Mouse (Mus musculus): Measurements from ENCODE around the gene Eif2ak3. TPM values are rescaled to one million over a fixed set of nuclear protein-coding genes. Genes with fewer than 3 reads are reported as not detected.
A peak's percentile ranks its signal among the peaks of the same experiment; 100 is the strongest.
"Not testable (repeated sequence)": the region's sequence is repeated elsewhere in the genome, so short reads cannot be mapped to it uniquely, and the experiment has no call there.

Gene Eif2ak3
- polyA plus RNA-seq, 1 experiment from 2014 or later, result 10.2 TPM

- WGBS, result 16% methylated on average over 6 of the region's 6 CpGs
- no peaks in the 10 kb centered on the region for H3K9me3 ChIP-seq (ENCODE audit: control insufficient read depth, low read depth, low read length)
- H3K36me3 ChIP-seq (ENCODE audit: control insufficient read depth, insufficient read depth, low read length), result no peaks in the 10 kb centered on the region
- no peak overlapping the region for H3K4me2 ChIP-seq (replicated peaks; ENCODE audit: low read depth, low read length)
- no peak overlapping the region for H3K9ac ChIP-seq (replicated peaks; ENCODE audit: low read depth, low read length)
- ATAC-seq (ENCODE audit: insufficient number of reproducible peaks, insufficient read depth, low FRiP score, low read depth), result no peak; the same call in 1 of the 2 replicates
- no peaks in the 10 kb centered on the region for H3K4me1 ChIP-seq (ENCODE audit: control insufficient read depth, insufficient read depth, low read length)
- H3K4me3 ChIP-seq (ENCODE audit: low read depth, low read length), result no peak overlapping the region
- no peaks in the 10 kb centered on the region for H3K27me3 ChIP-seq (ENCODE audit: control insufficient read depth, insufficient read depth, low read length)
- peak overlapping the region; percentile 56; the same call in 1 of the 2 replicates for H3K27ac ChIP-seq (ENCODE audit: low read length)
Measured at GRCm38 (mm10) chr6:70811557-70812525, 32.5 kb upstream of the Eif2ak3 start.

DNA sequence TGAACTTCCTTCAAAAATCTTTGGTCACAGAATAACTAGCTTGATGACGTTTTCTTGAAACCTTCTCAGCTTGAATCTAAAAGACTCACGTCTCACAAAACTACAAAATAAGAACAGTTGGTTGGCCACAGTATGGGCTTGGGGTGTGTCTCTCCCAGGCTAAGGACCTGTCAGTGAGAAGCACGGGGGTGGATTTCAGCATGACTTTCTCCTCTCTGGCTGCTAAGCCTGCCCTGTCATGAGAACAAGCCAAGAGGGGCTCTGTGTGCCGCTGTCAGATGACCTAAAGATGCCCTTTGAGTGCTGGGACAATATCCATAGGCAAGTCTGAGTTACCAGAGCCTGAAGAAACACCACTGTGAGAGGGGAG lies 31.8 kb upstream of the Eif2ak3 start:
- ATAC-seq (ENCODE audit: insufficient number of reproducible peaks, insufficient read depth, low FRiP score, low read depth), result peak; percentile 37; the same call in 1 of the 2 replicates
- no peak overlapping the region for H3K4me2 ChIP-seq (replicated peaks; ENCODE audit: low read depth, low read length)
- H3K27me3 ChIP-seq (ENCODE audit: control insufficient read depth, insufficient read depth, low read length), result no peaks in the 10 kb centered on the region
- no peak overlapping the region for H3K9ac ChIP-seq (replicated peaks; ENCODE audit: low read depth, low read length)
- H3K9me3 ChIP-seq (ENCODE audit: control insufficient read depth, low read depth, low read length), result no peaks in the 10 kb centered on the region
- H3K36me3 ChIP-seq (ENCODE audit: control insufficient read depth, insufficient read depth, low read length), result no peaks in the 10 kb centered on the region
- 22% methylated on average over 4 of the region's 4 CpGs for WGBS
- H3K4me3 ChIP-seq (ENCODE audit: low read depth, low read length), result no peak overlapping the region
- no peaks in the 10 kb centered on the region for H3K4me1 ChIP-seq (ENCODE audit: control insufficient read depth, insufficient read depth, low read length)
- H3K27ac ChIP-seq (ENCODE audit: low read length), result peak overlapping the region; percentile 56; the same call in 1 of the 2 replicates

- H3K4me1 ChIP-seq (ENCODE audit: control insufficient read depth, insufficient read depth, low read length), result no peaks in the 10 kb centered on the region
- WGBS, result 59% methylated on average over 18 of the region's 18 CpGs
Measured at GRCm38 (mm10) chr6:70813921-70814628, 30.2 kb upstream of the Eif2ak3 start.

DNA sequence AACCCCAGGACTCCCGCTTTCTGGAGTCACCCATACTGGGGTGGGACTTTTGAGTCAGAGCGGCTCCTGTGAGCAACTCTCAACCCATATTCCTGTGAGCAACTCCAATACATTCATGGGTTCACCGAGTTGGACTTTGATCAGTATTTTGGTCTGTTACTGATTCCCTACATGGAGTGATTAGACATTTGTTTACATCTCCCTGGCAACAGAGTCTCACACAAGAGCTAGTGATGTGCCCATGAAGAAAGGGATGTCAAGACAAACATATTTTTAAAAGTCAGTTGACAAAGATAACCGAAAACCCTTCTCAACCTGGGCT lies 29.7 kb upstream of the Eif2ak3 start:
- Histone ChIP-seq H3K4me1 (ENCODE audit: control insufficient read depth, insufficient read depth, low read length) (no peaks in the 10 kb centered on the region), H3K4me2 (replicated peaks; ENCODE audit: low read depth, low read length) (no peak overlapping the region), H3K4me3 (ENCODE audit: low read depth, low read length) (no peak overlapping the region), H3K27ac (ENCODE audit: low read length) (no peak overlapping the region), H3K9ac (replicated peaks; ENCODE audit: low read depth, low read length) (no peak overlapping the region), H3K27me3 (ENCODE audit: control insufficient read depth, insufficient read depth, low read length) (no peaks in the 10 kb centered on the region), H3K36me3 (ENCODE audit: control insufficient read depth, insufficient read depth, low read length) (no peaks in the 10 kb centered on the region), H3K9me3 (ENCODE audit: control insufficient read depth, low read depth, low read length) (no peaks in the 10 kb centered on the region)
- ATAC-seq (ENCODE audit: insufficient number of reproducible peaks, insufficient read depth, low FRiP score, low read depth), result no peak
- 83% methylated on average over 4 of the region's 4 CpGs for WGBS

More at GRCm38 (mm10) chr6:70813921-70814628, 30.2 kb upstream of the Eif2ak3 start:
- Histone ChIP-seq H3K4me2 (replicated peaks; ENCODE audit: low read depth, low read length) (no peak overlapping the region), H3K27me3 (ENCODE audit: control insufficient read depth, insufficient read depth, low read length) (no peaks in the 10 kb centered on the region), H3K27ac (ENCODE audit: low read length) (no peak overlapping the region), H3K9me3 (ENCODE audit: control insufficient read depth, low read depth, low read length) (no peaks in the 10 kb centered on the region), H3K4me3 (ENCODE audit: low read depth, low read length) (no peak overlapping the region), H3K9ac (replicated peaks; ENCODE audit: low read depth, low read length) (no peak overlapping the region), H3K36me3 (ENCODE audit: control insufficient read depth, insufficient read depth, low read length) (no peaks in the 10 kb centered on the region)
- ATAC-seq (ENCODE audit: insufficient number of reproducible peaks, insufficient read depth, low FRiP score, low read depth), result peak; percentile 71

GRCm38 (mm10) chr6:70815471-70815870 lies 28.8 kb upstream of the Eif2ak3 start:
- Histone ChIP-seq H3K4me2 (replicated peaks; ENCODE audit: low read depth, low read length) (no peak overlapping the region), H3K4me3 (ENCODE audit: low read depth, low read length) (no peak overlapping the region), H3K27ac (ENCODE audit: low read length) (no peak overlapping the region), H3K9ac (replicated peaks; ENCODE audit: low read depth, low read length) (no peak overlapping the region), H3K36me3 (ENCODE audit: control insufficient read depth, insufficient read depth, low read length) (no peaks in the 10 kb centered on the region), H3K4me1 (ENCODE audit: control insufficient read depth, insufficient read depth, low read length) (no peaks in the 10 kb centered on the region), H3K27me3 (ENCODE audit: control insufficient read depth, insufficient read depth, low read length) (no peaks in the 10 kb centered on the region), H3K9me3 (ENCODE audit: control insufficient read depth, low read depth, low read length) (no peaks in the 10 kb centered on the region)
- 83% methylated on average over 8 of the region's 8 CpGs for WGBS
- no peak for ATAC-seq (ENCODE audit: insufficient number of reproducible peaks, insufficient read depth, low FRiP score, low read depth)

DNA sequence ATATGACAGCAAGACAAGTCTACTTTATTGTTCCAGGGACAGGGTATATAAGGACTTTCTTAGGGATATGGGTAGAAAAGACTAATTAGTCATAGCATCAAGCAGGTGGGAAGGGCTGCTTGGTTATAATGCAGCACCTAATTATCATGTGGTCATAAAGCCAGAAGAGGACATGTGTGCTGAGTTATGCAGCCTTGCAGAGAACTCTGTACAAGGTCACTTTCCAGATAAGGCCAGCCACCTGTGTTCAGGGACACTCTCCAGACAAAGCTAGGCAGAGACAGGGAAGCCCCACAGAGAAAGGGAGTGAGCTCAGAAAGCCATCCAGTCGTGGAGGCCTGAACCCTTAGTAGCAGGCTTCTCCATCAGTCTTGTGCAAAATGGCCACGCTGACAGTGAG lies 22.7 kb upstream of the Eif2ak3 start:
- Histone ChIP-seq H3K27ac (ENCODE audit: low read length) (no peak overlapping the region), H3K9ac (replicated peaks; ENCODE audit: low read depth, low read length) (no peak overlapping the region), H3K36me3 (ENCODE audit: control insufficient read depth, insufficient read depth, low read length) (no peaks in the 10 kb centered on the region), H3K4me2 (replicated peaks; ENCODE audit: low read depth, low read length) (no peak overlapping the region), H3K4me3 (ENCODE audit: low read depth, low read length) (no peak overlapping the region), H3K4me1 (ENCODE audit: control insufficient read depth, insufficient read depth, low read length) (no peaks in the 10 kb centered on the region), H3K27me3 (ENCODE audit: control insufficient read depth, insufficient read depth, low read length) (no peaks in the 10 kb centered on the region), H3K9me3 (ENCODE audit: control insufficient read depth, low read depth, low read length) (no peaks in the 10 kb centered on the region)
- WGBS, result 63% methylated on average over 2 of the region's 2 CpGs
- ATAC-seq (ENCODE audit: insufficient number of reproducible peaks, insufficient read depth, low FRiP score, low read depth), result no peak

DNA sequence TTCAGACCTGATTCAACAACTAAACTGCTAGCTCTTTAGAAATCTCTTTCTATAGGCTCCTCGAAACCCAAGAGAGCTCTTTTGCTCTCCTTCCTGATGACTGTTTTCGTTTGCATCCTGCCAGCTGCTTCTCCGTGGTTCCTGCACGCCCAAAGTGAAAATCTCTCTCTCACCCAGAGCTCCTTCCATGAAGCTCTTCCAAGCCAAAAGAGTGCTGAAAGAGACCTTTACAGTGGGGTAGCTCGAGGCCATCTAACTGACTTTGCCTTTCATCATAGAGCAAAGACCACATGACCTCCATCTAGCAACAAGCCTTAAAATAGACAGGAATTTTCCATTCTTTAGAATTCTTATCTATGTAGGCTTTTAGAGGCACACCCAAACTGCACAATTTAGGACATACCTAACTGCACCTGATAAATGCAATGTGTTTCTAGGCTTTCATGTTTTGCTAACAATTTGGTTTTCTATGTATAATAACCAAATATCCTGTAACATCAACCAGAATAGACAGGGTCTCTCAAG lies 21.9 kb upstream of the Eif2ak3 start:
- WGBS, result 66% methylated on average over 5 of the region's 5 CpGs
- Histone ChIP-seq H3K36me3 (ENCODE audit: control insufficient read depth, insufficient read depth, low read length) (no peaks in the 10 kb centered on the region), H3K27me3 (ENCODE audit: control insufficient read depth, insufficient read depth, low read length) (no peaks in the 10 kb centered on the region), H3K4me3 (ENCODE audit: low read depth, low read length) (no peak overlapping the region), H3K9ac (replicated peaks; ENCODE audit: low read depth, low read length) (no peak overlapping the region), H3K4me1 (ENCODE audit: control insufficient read depth, insufficient read depth, low read length) (no peaks in the 10 kb centered on the region), H3K27ac (ENCODE audit: low read length) (no peak overlapping the region), H3K9me3 (ENCODE audit: control insufficient read depth, low read depth, low read length) (no peaks in the 10 kb centered on the region), H3K4me2 (replicated peaks; ENCODE audit: low read depth, low read length) (no peak overlapping the region)
- no peak for ATAC-seq (ENCODE audit: insufficient number of reproducible peaks, insufficient read depth, low FRiP score, low read depth)

GRCm38 (mm10) chr6:70823277-70823676 lies 21.0 kb upstream of the Eif2ak3 start:
- not testable (repeated sequence) for H3K4me1 ChIP-seq (ENCODE audit: control insufficient read depth, insufficient read depth, low read length); H3K9ac ChIP-seq (replicated peaks; ENCODE audit: low read depth, low read length); H3K27ac ChIP-seq (ENCODE audit: low read length); H3K27me3 ChIP-seq (ENCODE audit: control insufficient read depth, insufficient read depth, low read length); H3K4me3 ChIP-seq (ENCODE audit: low read depth, low read length); H3K36me3 ChIP-seq (ENCODE audit: control insufficient read depth, insufficient read depth, low read length); H3K4me2 ChIP-seq (replicated peaks; ENCODE audit: low read depth, low read length); H3K9me3 ChIP-seq (ENCODE audit: control insufficient read depth, low read depth, low read length); ATAC-seq (ENCODE audit: insufficient number of reproducible peaks, insufficient read depth, low FRiP score, low read depth)
- 74% methylated on average over 4 of the region's 4 CpGs for WGBS

Data from stomach, embryonic 14.5 days (tissue).